Mouse (Mus musculus) cerebellum, adult 2 months (tissue): ENCODE measurements around the gene Csn3. TPM values are rescaled to one million over a fixed set of nuclear protein-coding genes. Genes with fewer than 3 reads are reported as not detected.

Experiments
- DNase-seq, 2 experiments: peaks; one replicate each; pipeline ENCODE4 v3.0.0; 2021
- H3K27ac ChIP-seq: fragments of 200-500 bp; 2 replicates; pipeline ENCODE4 v1.5.1; 2012; ENCODE audit warnings: low read length, control low read depth, inconsistent platforms; ENCODE audit not compliant: insufficient read depth
- H3K27me3 ChIP-seq: fragments of 200-500 bp; 2 replicates; pipeline ENCODE4 v1.6.1; 2012; ENCODE audit warnings: inconsistent platforms, mild to moderate bottlenecking, low read length, moderate library complexity; ENCODE audit not compliant: control insufficient read depth, insufficient read depth
- H3K4me1 ChIP-seq: fragments of 200-500 bp; 2 replicates; pipeline ENCODE4 v1.6.1; 2011; ENCODE audit warnings: low read length; ENCODE audit not compliant: control insufficient read depth, insufficient read depth
- H3K4me3 ChIP-seq: fragments of 200-500 bp; replicated peaks from 2 replicates; pipeline ENCODE3; 2011; ENCODE audit warnings: mild to moderate bottlenecking, low read depth, low read length, control low read depth; ENCODE audit not compliant: insufficient read depth
- CTCF ChIP-seq: fragments of 200-500 bp; IDR thresholded peaks from 2 replicates; pipeline ENCODE4 v1.5.1; 2011; ENCODE audit warnings: low read depth, mild to moderate bottlenecking, control low read depth, low read length, moderate library complexity, borderline replicate concordance; ENCODE audit not compliant: insufficient read depth
- POLR2A ChIP-seq: fragments of 200-500 bp; IDR thresholded peaks from 2 replicates; pipeline ENCODE4 v1.6.1; 2011; ENCODE audit warnings: low read length, control low read depth, borderline replicate concordance; ENCODE audit not compliant: insufficient read depth
- WGBS: fragments of 180-500 bp; shearing (Covaris S2); methylation state at CpG from one replicate; pipeline ENCODE4 v1.1.7; 2018; 5-methylcytosine and 5-hydroxymethylcytosine counted together
- polyA plus RNA-seq: library from polyadenylated mRNA; depleted of rRNA; stranded (reverse); fragments of >200 nt; gene quantifications from 2 replicates; pipeline ENCODE4 v1.2.3, GENCODE M21; 2012; rRNA removed

The Csn3 gene
- polyA plus RNA-seq = not detected in 2 replicates

DNA sequence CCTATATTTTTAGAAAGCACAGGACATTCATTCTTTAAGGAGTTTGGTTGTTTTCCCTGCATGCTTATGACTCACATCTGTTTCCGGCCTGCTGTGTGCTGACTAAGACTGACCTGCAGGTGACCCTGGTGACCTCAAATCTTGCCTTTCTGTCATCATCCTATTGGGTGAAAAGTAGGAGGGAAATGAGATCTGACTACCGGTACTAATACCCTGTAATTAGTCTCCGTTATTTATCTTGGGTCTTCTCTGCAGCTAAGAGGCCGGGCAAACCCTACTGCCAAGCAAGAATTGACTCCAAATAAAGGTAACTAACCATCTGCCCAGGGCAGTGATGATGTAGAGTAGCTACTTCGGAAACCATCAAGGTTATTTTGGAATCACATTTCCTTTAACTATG lies at the start of gene Csn3:
Csn3 (plus strand) TSS at position 208 of the 400 bp plus-strand sequence.
- Histone ChIP-seq H3K27me3 (no peaks in the 10 kb centered on the region), H3K4me1 (no peaks in the 10 kb centered on the region), H3K27ac (no peak within 1 kb of the TSS), H3K4me3 (no peak within 1 kb of the TSS)
- 60% methylated on average over 5 of the region's 5 CpGs for WGBS
- no peak for DNase-seq
- TF ChIP-seq POLR2A = no peak
- TF ChIP-seq CTCF = no peak

DNA sequence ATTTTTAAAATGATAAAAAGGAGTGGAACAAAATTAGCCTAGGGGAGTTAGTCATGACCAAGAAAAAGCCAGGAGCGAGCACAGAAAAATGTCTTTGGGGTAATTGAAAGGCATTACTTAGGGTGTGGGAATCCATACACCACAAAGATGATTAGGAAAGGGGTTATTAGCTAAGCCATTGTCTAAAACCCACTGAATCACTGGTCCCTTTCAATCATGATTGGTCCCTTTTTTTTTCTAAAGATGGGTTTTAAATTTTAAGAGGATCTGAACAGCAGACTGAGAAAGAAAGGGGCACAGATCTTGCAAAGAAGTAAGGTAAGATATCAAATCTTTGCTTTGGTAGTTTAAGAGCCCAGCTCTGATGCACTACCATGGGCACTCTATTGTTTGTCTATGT lies 40.6 kb upstream of the Csn3 start, which contains the start of gene Odam:
Odam (plus strand) TSS at position 301 of the 400 bp plus-strand sequence.
- no peak within 1 kb of the TSS for H3K27ac ChIP-seq
- no peaks in the 10 kb centered on the region for H3K27me3 ChIP-seq
- H3K4me1 ChIP-seq = no peaks in the 10 kb centered on the region
- no peak for DNase-seq
- H3K4me3 ChIP-seq = no peak within 1 kb of the TSS
- 94% methylated on average over 1 of the region's 1 CpGs for WGBS
- TF ChIP-seq CTCF (no peak), POLR2A (no peak)

DNA sequence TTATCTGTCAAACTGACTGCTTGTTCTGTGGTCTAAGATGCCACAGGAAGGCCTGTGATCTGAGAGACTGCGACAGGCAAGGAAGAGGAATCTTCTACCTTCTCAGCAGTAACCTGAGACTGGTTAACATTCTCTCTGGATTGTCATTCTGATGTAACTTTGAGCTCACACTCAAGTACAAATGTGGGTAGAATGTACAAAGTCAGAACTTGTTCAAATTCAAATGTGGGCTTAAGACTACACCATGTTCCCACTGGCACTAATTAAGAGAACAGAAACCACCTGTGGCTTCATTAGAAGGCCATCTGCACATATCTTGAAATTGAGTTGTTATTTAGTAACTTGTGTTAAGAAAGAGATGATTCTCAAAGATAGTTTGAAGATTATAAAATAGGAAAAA lies 6.2 kb downstream of the Csn3 start:
- Histone ChIP-seq H3K4me1 (no peaks in the 10 kb centered on the region), H3K4me3 (no peak overlapping the region), H3K27me3 (no peaks in the 10 kb centered on the region), H3K27ac (no peak overlapping the region)
- 43% methylated on average over 1 of the region's 1 CpGs for WGBS
- TF ChIP-seq POLR2A (no peak), CTCF (no peak)
- DNase-seq = no peak

DNA sequence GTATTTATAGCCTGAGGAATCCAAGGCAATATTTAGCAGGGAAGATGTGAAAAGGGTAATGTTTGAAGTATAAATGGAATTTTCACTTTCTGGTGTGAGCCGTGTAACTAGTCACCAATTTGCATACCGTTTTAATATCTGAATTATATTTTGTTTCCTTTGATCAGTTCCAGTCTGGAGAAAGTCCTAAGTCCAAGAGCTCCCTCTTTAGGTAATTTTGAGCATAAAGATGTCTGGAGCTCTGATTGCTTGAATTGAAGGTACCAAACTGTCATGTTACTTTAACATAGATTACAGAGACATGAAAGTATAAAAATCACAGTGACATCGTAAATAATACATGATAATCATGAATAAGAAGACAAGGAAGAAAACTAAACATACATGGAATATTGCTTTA lies 15.4 kb downstream of the Csn3 start:
- no peaks in the 10 kb centered on the region for H3K4me1 ChIP-seq
- WGBS = 20% methylated on average over 3 of the region's 3 CpGs
- no peak for DNase-seq
- H3K27ac ChIP-seq = no peak overlapping the region
- TF ChIP-seq POLR2A (no peak), CTCF (no peak)
- H3K4me3 ChIP-seq = no peak overlapping the region
- H3K27me3 ChIP-seq = no peaks in the 10 kb centered on the region

DNA sequence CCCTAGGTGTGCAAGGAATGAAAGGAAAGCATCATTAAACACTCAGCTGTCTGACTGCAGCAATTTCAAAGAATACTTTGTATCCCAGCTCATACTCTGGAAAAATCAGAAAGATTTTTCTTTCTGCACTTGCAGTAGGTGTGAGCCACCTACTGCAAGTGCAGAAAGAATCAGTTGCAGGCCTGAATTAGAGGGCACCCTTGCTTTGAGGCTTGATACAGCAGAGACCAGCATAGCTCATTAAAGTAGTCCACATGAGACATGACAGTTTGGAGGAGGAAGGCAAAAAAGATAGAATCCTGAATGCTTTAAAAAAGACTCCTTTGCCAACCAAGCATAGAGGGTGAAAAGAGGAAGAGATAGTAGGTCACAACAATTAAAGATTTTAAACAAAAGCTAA lies 17.1 kb downstream of the Csn3 start:
- TF ChIP-seq POLR2A (no peak), CTCF (no peak)
- no peaks in the 10 kb centered on the region for H3K4me1 ChIP-seq
- no peaks in the 10 kb centered on the region for H3K27me3 ChIP-seq
- DNase-seq = no peak
- H3K4me3 ChIP-seq = no peak overlapping the region
- H3K27ac ChIP-seq = no peak overlapping the region

DNA sequence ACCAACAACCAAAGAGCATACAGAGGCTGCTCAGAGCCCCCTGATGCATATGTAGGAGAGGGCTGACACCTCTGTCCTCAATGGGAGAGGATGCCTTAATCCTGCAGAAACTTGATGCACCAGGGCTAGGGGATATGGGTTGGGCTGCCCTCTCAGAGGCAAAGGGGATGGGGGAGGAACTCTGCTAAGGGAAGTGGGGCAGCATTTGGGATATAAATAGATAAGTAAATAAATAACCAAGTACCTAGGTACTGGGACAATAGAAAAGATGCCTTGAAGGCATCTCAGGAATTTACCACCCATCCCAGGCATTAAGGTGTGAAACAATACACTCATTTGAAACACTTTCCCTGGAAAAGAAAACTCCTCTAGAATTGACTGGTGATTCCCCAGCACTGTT lies 26.5 kb downstream of the Csn3 start:
- Histone ChIP-seq H3K27me3 (no peaks in the 10 kb centered on the region), H3K4me1 (no peaks in the 10 kb centered on the region), H3K27ac (no peak overlapping the region), H3K4me3 (no peak overlapping the region)
- TF ChIP-seq CTCF (no peak), POLR2A (no peak)
- no peak for DNase-seq

DNA sequence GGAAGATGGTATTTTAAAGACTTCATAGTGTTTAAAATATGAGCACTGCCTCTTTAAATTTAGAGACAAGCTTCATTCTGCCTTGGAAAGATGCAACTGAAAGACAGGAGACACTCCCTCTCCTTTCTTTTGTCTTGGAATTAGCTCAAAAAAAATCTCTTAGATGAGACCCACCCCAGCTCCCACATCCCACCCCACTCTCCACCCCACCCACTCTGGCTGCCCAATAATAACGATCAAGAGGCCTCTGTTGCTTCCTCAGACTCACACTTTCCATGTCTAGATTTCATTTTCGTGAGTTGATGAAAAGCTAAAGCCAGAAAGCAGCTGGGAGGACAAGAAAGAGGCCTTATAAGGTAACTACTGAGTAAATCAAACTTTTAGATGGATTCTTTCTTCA lies 43.8 kb downstream of the Csn3 start, which contains the start of the genes 2310003L06Rik and Gm28434:
2310003L06Rik (plus strand) TSS at position 259 of the 400 bp plus-strand sequence.
Gm28434 (plus strand) TSS at position 317 of the 400 bp plus-strand sequence.
- Histone ChIP-seq H3K27ac (no peak within 1 kb of the TSS), H3K27me3 (no peaks in the 10 kb centered on the region), H3K4me1 (no peaks in the 10 kb centered on the region), H3K4me3 (no peak within 1 kb of the TSS)
- DNase-seq = no peak
- 42% methylated on average over 2 of the region's 2 CpGs for WGBS
- no peak for TF ChIP-seq POLR2A
- TF ChIP-seq CTCF = no peak

DNA sequence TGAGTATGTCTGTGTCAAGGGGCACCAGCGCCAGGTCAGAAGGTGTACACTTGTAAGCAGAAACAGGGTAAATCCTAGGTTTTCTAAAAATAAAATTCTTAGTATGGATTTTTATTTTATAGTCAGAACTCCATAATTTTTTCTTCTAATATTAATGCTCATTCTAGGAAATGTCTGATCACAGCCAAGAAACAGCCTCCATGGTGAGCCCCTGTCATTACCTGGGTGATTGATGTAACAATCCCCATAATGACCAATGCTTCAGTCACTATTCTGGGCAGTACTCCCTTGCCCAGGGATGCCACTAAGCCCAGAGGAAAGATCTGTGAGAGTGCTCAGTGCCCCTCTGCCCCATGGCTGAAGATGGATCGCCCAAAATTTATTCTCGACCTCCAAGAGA lies 53.8 kb downstream of the Csn3 start, which contains the start of gene Cabs1:
Cabs1 (plus strand) TSS at position 301 of the 400 bp plus-strand sequence.
- no peaks in the 10 kb centered on the region for H3K4me1 ChIP-seq
- DNase-seq = no peak
- no peak within 1 kb of the TSS for H3K4me3 ChIP-seq
- no peaks in the 10 kb centered on the region for H3K27me3 ChIP-seq
- no peak within 1 kb of the TSS for H3K27ac ChIP-seq
- WGBS = 89% methylated on average over 3 of the region's 3 CpGs
- no peak for TF ChIP-seq POLR2A
- TF ChIP-seq CTCF = no peak

Other genes starting within 250 kb of the Csn3 start
- not detected in 2 replicates for gene Csn2, start 225.9 kb upstream of the Csn3 start, polyA plus RNA-seq
- not detected in 2 replicates for gene Csn1s2a, start 151.0 kb upstream of the Csn3 start, polyA plus RNA-seq
- not detected in 2 replicates for gene Csn1s2b, start 117.5 kb upstream of the Csn3 start, polyA plus RNA-seq
- not detected in 2 replicates for gene Prr27, start 99.9 kb upstream of the Csn3 start, polyA plus RNA-seq
- gene Odam, start 40.5 kb upstream of the Csn3 start, polyA plus RNA-seq = not detected in 2 replicates
- gene 2310003L06Rik, start 43.9 kb downstream of the Csn3 start, polyA plus RNA-seq = not detected in 2 replicates
- not detected in 2 replicates for gene Gm28434, start 43.9 kb downstream of the Csn3 start, polyA plus RNA-seq
- gene Cabs1, start 53.9 kb downstream of the Csn3 start, polyA plus RNA-seq = not detected in 2 replicates
- not detected in 2 replicates for gene Smr3a, start 77.0 kb downstream of the Csn3 start, polyA plus RNA-seq
- gene Smr2, start 161.0 kb downstream of the Csn3 start, polyA plus RNA-seq = not detected in 2 replicates
- gene Gm11116, start 186.0 kb downstream of the Csn3 start, polyA plus RNA-seq = not detected in 2 replicates
- not detected in 2 replicates for gene Gm11115, start 228.5 kb downstream of the Csn3 start, polyA plus RNA-seq